Mouse (Mus musculus) lung, embryonic 15.5 days (tissue): ENCODE measurements at regions not wholly inside any gene's neighbourhood (a gene's known extent, or its start where the extent isn't known, plus 50 kb on each side); places are given as distances from the start of the nearest gene placed in this dataset.

Source experiments
- ATAC-seq: fragments of 200-750 bp; cut with Nextera tagmentation; 2 replicates; pipeline ENCODE4 v1.8.0; 2017; ENCODE audit warnings: moderate number of reproducible peaks, borderline replicate concordance; ENCODE audit not compliant: low FRiP score, low TSS enrichment; ENCODE audit errors: extremely low read depth
- H3K27ac ChIP-seq: fragments of 300-500 bp; sonication (generic); 2 replicates; pipeline ENCODE4 v1.5.1; 2015; ENCODE audit warnings: moderate library complexity, mild to moderate bottlenecking, inconsistent platforms
- H3K27me3 ChIP-seq: fragments of 300-500 bp; sonication (generic); 2 replicates; pipeline ENCODE4 v1.6.1; 2015; ENCODE audit warnings: inconsistent platforms
- H3K36me3 ChIP-seq: fragments of 300-500 bp; sonication (generic); 2 replicates; pipeline ENCODE4 v1.6.1; 2015; ENCODE audit warnings: inconsistent platforms
- H3K4me1 ChIP-seq: fragments of 300-500 bp; sonication (generic); 2 replicates; pipeline ENCODE4 v1.6.1; 2015; ENCODE audit warnings: inconsistent platforms
- H3K4me2 ChIP-seq: fragments of 300-500 bp; sonication (generic); 2 replicates; pipeline ENCODE4 v1.6.1; 2015; ENCODE audit warnings: inconsistent platforms, mild to moderate bottlenecking, moderate library complexity
- H3K4me3 ChIP-seq: fragments of 300-500 bp; sonication (generic); 2 replicates; pipeline ENCODE4 v1.5.1; 2015; ENCODE audit warnings: mild to moderate bottlenecking, inconsistent platforms
- H3K9ac ChIP-seq: fragments of 300-500 bp; sonication (generic); 2 replicates; pipeline ENCODE4 v1.6.1; 2015; ENCODE audit warnings: inconsistent platforms
- H3K9me3 ChIP-seq: fragments of 300-500 bp; sonication (generic); 2 replicates; pipeline ENCODE4 v1.6.1; 2016; ENCODE audit warnings: inconsistent platforms
- WGBS: fragments of 180-500 bp; shearing (Covaris S2); methylation state at CpG from one replicate; pipeline ENCODE4 v1.1.7; 2015; 5-methylcytosine and 5-hydroxymethylcytosine counted together

GRCm38 (mm10) chr13:118480237-118480636 lies 93.2 kb upstream of the Mrps30 start:
- no peak overlapping the region for H3K9ac ChIP-seq
- H3K4me3 ChIP-seq = no peak overlapping the region
- no peaks in the 10 kb centered on the region for H3K27me3 ChIP-seq
- no peak for ATAC-seq
- no peaks in the 10 kb centered on the region for H3K36me3 ChIP-seq
- H3K4me1 ChIP-seq = no peaks in the 10 kb centered on the region
- H3K4me2 ChIP-seq = no peak overlapping the region
- H3K9me3 ChIP-seq = no peaks in the 10 kb centered on the region
- no peak overlapping the region for H3K27ac ChIP-seq
- 65% methylated on average over 1 of the region's 1 CpGs for WGBS

GRCm38 (mm10) chr13:118478487-118478886 lies 91.4 kb upstream of the Mrps30 start:
- WGBS = 61% methylated on average over 1 of the region's 1 CpGs
- Histone ChIP-seq H3K27me3 (no peaks in the 10 kb centered on the region), H3K4me2 (no peak overlapping the region), H3K27ac (no peak overlapping the region), H3K9me3 (no peaks in the 10 kb centered on the region), H3K36me3 (no peaks in the 10 kb centered on the region), H3K9ac (no peak overlapping the region), H3K4me3 (no peak overlapping the region), H3K4me1 (no peaks in the 10 kb centered on the region)
- ATAC-seq = no peak

GRCm38 (mm10) chr13:118472578-118472977 lies 85.5 kb upstream of the Mrps30 start:
- no peak overlapping the region for H3K9ac ChIP-seq
- no peak for ATAC-seq
- H3K4me2 ChIP-seq = no peak overlapping the region
- H3K36me3 ChIP-seq = no peaks in the 10 kb centered on the region
- H3K4me3 ChIP-seq = no peak overlapping the region
- no peaks in the 10 kb centered on the region for H3K9me3 ChIP-seq
- H3K4me1 ChIP-seq = no peaks in the 10 kb centered on the region
- WGBS = 35% methylated on average over 7 of the region's 7 CpGs
- no peak overlapping the region for H3K27ac ChIP-seq
- no peaks in the 10 kb centered on the region for H3K27me3 ChIP-seq

- Histone ChIP-seq H3K36me3 (no peaks in the 10 kb centered on the region), H3K9ac (no peak overlapping the region), H3K9me3 (no peaks in the 10 kb centered on the region), H3K4me2 (no peak overlapping the region), H3K4me1 (no peaks in the 10 kb centered on the region), H3K4me3 (no peak overlapping the region), H3K27ac (no peak overlapping the region), H3K27me3 (no peaks in the 10 kb centered on the region)
- WGBS = 71% methylated on average over 9 of the region's 9 CpGs
- no peak for ATAC-seq
These were observed 72.8 kb upstream of the Mrps30 start for GRCm38 (mm10) chr13:118459672-118460384.

DNA sequence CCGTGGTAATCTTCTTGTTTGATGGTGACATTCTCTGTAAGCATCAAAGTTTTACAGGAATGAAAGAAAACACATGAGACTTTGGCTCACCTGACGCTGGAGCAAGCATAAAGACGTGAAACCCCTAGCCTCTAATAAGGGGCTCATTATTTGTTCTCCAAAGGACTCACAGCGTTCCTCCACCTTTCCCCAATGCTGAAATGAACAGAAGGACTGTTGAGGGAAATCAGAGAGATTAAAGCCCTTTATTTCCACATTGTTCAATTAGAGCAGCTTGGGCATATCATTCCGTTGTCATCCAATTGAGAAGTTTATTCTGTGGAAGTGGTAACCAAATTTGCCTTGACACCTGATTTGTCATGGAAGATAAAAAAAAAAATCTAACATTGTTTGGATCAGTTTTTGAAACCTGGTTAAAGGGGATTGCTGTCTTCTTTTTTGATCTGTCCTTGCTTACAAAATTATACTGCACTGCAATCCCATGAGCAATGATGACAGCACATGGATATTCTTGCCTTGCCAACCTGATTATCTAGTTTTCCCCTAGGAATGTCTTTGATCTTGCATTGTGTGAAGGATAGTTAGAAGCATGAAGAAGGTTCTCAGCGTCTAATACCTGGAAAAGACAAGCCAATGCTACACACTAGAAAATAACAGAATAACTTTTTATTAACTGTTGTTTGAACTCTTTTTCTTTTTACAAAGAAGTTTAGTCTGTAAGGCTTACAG lies 62.1 kb upstream of the Mrps30 start:
- H3K36me3 ChIP-seq = no peaks in the 10 kb centered on the region
- no peak overlapping the region for H3K4me3 ChIP-seq

DNA sequence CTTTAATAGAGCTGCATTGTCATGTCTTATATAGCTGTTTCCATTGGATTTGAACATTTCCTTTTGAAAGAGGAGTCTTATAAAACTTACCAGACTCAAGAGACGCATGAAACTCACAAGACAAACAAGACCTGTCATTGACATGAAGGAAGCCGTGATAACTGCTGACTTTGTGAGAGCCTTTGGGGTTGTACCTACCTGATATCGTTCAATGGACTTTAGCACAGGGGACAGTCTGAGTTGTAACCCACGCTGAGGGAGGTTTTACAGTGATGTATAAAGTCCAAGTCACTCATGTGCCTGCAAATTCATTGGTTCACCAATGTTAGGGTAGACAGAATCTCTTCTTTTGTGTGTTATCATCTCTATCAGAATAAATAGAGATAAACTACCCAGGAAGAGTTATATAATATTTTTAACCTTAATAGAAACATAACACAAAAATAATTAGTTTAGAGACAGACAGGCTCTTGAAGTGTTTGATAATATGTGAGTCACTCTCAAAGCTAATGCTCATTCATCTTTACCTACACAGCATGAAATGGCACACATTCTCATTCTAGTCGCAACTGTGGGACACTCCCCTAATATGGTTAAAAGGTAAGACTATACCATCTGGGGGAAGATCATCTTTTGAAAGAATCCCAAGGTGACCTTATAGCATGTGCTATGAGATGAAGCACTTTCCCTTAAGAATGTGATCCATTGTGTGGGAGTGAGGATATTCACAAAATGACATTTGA lies 54.4 kb upstream of the Mrps30 start:
- H3K4me3 ChIP-seq = no peak overlapping the region

More for the DNA sequence above, 62.1 kb upstream of the Mrps30 start:
- Histone ChIP-seq H3K4me2 (no peak overlapping the region), H3K4me1 (no peaks in the 10 kb centered on the region), H3K9me3 (no peaks in the 10 kb centered on the region), H3K9ac (no peak overlapping the region), H3K27ac (no peak overlapping the region), H3K27me3 (no peaks in the 10 kb centered on the region)
- whole genome bisulfite sequencing = 58% methylated on average over 6 of the region's 6 CpGs
- no peak for ATAC-seq

More for the DNA sequence above, 54.4 kb upstream of the Mrps30 start:
- WGBS = 76% methylated on average over 5 of the region's 5 CpGs
- Histone ChIP-seq H3K27ac (no peak overlapping the region), H3K9me3 (no peaks in the 10 kb centered on the region), H3K4me2 (no peak overlapping the region), H3K36me3 (no peaks in the 10 kb centered on the region), H3K27me3 (no peaks in the 10 kb centered on the region), H3K4me1 (no peaks in the 10 kb centered on the region), H3K9ac (no peak overlapping the region)
- no peak for ATAC-seq
